Mouse (Mus musculus): Measurements from ENCODE around the gene Olfr520. TPM values are rescaled to one million over a fixed set of nuclear protein-coding genes. Genes with fewer than 3 reads are reported as not detected.

Olfr520 gene
- polyA plus RNA-seq, 1 experiment from 2014 or later = not detected

DNA sequence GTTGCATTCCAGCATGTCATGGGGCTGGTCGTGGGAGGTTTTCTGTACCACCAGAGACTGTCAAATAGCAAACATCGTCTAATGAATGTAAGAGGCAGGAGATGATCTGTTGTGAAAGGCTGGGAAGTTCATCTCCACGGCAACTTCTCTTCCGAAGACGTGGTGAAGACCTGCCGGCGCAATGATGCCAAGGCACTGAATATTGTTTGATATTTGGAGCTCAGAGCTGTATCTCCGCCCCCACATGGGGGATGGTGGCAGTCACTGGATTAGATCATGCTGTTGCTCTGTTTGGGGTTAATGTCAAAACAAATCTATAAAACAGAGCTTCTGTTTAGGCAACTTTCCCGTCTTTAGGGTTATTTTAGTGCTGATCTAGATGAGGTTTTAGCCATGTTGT is 9.2 kb downstream of the Olfr520 start:
- Histone ChIP-seq H3K36me3 (no peaks in the 10 kb centered on the region), H3K9me3 (replicated peaks) (no peaks in the 10 kb centered on the region), H3K27ac (no peak overlapping the region), H3K27me3 (ENCODE audit: low read depth, poor library complexity, severe bottlenecking) (no peaks in the 10 kb centered on the region), H3K4me1 (peaks cover 5% of the 10 kb centered on the region; the same call in 1 of the 2 replicates), H3K4me3 (no peak overlapping the region)
- 84% methylated on average over 9 of the region's 9 CpGs for WGBS
- no peak for DNase-seq (ENCODE audit: low spot score)

DNA sequence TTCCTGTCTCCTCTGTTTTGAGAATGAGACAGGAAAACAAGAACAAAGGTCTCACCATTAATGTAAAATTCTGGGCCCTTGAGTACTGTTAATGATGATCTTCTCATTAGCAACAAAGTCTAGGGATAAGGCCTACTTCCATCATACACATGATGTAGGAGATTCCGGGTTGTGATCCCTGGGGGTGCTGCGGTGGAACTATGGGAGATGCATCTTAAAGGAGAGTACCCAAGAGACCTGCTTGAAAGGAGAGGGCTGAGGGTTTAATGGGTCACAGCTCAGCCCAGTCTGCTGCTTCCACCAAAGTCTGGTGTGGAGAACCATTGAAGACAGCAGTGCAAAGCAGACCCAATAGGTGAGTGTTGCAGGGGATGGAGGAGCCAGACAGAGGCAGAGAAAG is 33.1 kb downstream of the Olfr520 start, which contains the start of gene Olfr521:
Gene Olfr521, plus strand, starts transcription at position 301 of the 400 bp plus-strand sequence.
- WGBS = 84% methylated on average over 2 of the region's 2 CpGs
- no peak for DNase-seq (ENCODE audit: low spot score)
- no peak within 1 kb of the TSS for H3K27ac ChIP-seq
- no peaks in the 10 kb centered on the region for H3K4me1 ChIP-seq
- H3K9me3 ChIP-seq (replicated peaks) = peaks cover 13% of the 10 kb centered on the region
- no peaks in the 10 kb centered on the region for H3K36me3 ChIP-seq
- H3K27me3 ChIP-seq (ENCODE audit: low read depth, poor library complexity, severe bottlenecking) = no peaks in the 10 kb centered on the region
- no peak within 1 kb of the TSS for H3K4me3 ChIP-seq

DNA sequence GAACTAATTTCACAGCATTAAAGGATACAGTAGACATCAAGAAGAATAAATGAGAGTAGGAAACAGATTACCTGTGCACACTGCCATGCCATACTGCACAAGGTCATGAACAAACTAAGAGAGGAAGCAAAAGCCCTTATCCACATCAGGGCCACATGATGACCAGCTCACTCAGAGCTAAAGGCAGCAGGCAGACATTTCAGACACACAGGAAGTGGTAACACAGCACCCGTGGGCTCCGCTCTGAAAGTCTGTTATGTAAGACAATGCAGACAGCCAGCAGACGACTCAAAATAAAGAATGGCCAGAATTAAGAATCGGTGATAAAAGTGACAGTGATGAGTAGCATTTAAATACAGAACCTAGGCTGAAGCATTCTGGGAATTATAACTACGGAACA is 51.3 kb downstream of the Olfr520 start:
- H3K9me3 ChIP-seq (replicated peaks) = no peaks in the 10 kb centered on the region
- no peaks in the 10 kb centered on the region for H3K36me3 ChIP-seq
- no peak overlapping the region for H3K27ac ChIP-seq
- peaks cover 4% of the 10 kb centered on the region; the same call in 1 of the 2 replicates for H3K4me1 ChIP-seq
- no peaks in the 10 kb centered on the region for H3K27me3 ChIP-seq (ENCODE audit: low read depth, poor library complexity, severe bottlenecking)
- DNase-seq (ENCODE audit: low spot score) = no peak
- 87% methylated on average over 5 of the region's 5 CpGs for WGBS
- no peak overlapping the region for H3K4me3 ChIP-seq

DNA sequence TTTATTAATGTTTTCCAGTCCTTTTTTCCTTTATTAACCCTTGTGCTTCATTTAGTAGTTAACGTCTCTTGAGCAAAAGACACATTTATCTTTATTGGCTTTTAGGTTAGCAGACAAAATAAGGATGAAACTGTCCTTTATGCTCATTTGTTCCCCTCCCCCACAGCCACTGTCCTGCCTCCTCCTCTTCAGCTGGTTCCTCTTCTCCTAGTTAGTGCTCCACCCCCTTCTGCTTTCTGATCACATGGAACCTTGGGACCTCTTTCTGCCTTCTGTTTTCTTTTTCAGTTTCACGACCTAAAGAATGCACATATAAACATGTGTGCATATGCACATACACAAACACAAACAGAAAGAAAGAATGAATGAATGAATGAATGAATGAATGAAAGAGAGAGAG is 51.8 kb downstream of the Olfr520 start:
- H3K27ac ChIP-seq = no peak overlapping the region
- 74% methylated on average over 2 of the region's 2 CpGs for WGBS
- no peak for DNase-seq (ENCODE audit: low spot score)
- no peaks in the 10 kb centered on the region for H3K4me1 ChIP-seq
- H3K4me3 ChIP-seq = no peak overlapping the region
- no peaks in the 10 kb centered on the region for H3K36me3 ChIP-seq
- no peaks in the 10 kb centered on the region for H3K27me3 ChIP-seq (ENCODE audit: low read depth, poor library complexity, severe bottlenecking)
- no peaks in the 10 kb centered on the region for H3K9me3 ChIP-seq (replicated peaks)

DNA sequence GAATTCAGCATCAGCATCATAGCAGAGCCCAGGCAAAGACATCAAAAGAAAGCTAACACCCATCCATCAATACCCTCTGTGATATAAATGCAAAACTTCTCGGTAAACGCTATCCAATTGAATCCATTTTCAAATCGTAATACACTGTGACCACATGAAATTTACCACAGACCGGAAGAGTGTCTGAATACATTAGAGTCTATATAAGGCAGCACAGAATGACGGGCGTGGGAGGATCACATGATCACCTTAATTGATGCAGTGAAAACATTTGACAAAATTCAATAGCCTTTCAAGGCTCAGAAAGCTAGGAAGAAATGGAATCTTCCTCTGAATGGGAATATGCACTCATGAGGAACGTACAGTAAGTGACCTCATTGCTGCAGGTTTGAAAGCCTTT is 53.3 kb downstream of the Olfr520 start:
- H3K27me3 ChIP-seq (ENCODE audit: low read depth, poor library complexity, severe bottlenecking) = no peaks in the 10 kb centered on the region
- no peaks in the 10 kb centered on the region for H3K9me3 ChIP-seq (replicated peaks)
- H3K36me3 ChIP-seq = no peaks in the 10 kb centered on the region
- WGBS = 93% methylated on average over 7 of the region's 7 CpGs
- H3K4me3 ChIP-seq = no peak overlapping the region
- no peak for DNase-seq (ENCODE audit: low spot score)
- peaks cover 9% of the 10 kb centered on the region for H3K4me1 ChIP-seq
- H3K27ac ChIP-seq = no peak overlapping the region

DNA sequence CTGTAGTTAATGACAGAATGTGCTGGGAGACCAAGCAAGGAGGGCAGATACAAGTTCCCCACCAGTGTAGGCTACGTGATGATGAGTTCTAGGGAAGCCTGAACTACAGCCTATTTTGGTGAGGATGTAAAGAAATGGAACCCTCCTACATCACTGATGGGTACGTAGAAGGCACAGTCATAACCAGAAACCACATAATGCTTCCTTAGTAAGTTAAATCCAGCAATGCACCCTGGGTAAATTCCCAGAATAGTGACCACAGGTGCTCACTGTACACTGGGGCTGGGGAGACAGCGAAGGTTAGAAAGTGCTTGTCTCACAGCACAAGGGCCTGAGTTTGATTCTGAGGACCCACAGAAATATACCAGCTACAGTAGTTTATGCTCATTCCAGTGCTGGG is 55.5 kb downstream of the Olfr520 start:
- no peak overlapping the region for H3K4me3 ChIP-seq
- 84% methylated on average over 3 of the region's 3 CpGs for WGBS
- no peaks in the 10 kb centered on the region for H3K27me3 ChIP-seq (ENCODE audit: low read depth, poor library complexity, severe bottlenecking)
- no peak for DNase-seq (ENCODE audit: low spot score)
- H3K27ac ChIP-seq = no peak overlapping the region
- no peaks in the 10 kb centered on the region for H3K9me3 ChIP-seq (replicated peaks)
- H3K4me1 ChIP-seq = peaks cover 13% of the 10 kb centered on the region
- no peaks in the 10 kb centered on the region for H3K36me3 ChIP-seq

Other genes with a start within 250 kb of the Olfr520 start
- 745 and 824 TPM in 2 replicates for gene Rps3, start 246.5 kb upstream of the Olfr520 start, polyA plus RNA-seq (2016; fragmentation: Nextera tagmentation; extraction: Ambion mirVana)
- gene Arrb1, start 194.8 kb upstream of the Olfr520 start, polyA plus RNA-seq (2016; fragmentation: Nextera tagmentation; extraction: Ambion mirVana) = 8.8 and 10.0 TPM in 2 replicates
- gene Tpbgl, start 103.2 kb upstream of the Olfr520 start, polyA plus RNA-seq (2016; fragmentation: Nextera tagmentation; extraction: Ambion mirVana) = 0.05 TPM in 1 of 2 replicates, not detected in the other
- gene Slco2b1, start 18.9 kb upstream of the Olfr520 start, polyA plus RNA-seq (2016; fragmentation: Nextera tagmentation; extraction: Ambion mirVana) = 0.92 and 1.6 TPM in 2 replicates
- not detected in 2 replicates for gene Olfr521, start 33.2 kb downstream of the Olfr520 start, polyA plus RNA-seq (2016; fragmentation: Nextera tagmentation; extraction: Ambion mirVana)
- gene Neu3, start 98.1 kb downstream of the Olfr520 start, polyA plus RNA-seq (2016; fragmentation: Nextera tagmentation; extraction: Ambion mirVana) = 1.1 and 2.2 TPM in 2 replicates
- 0.31 and 0.35 TPM in 2 replicates for gene Xrra1, start 128.8 kb downstream of the Olfr520 start, polyA plus RNA-seq (2016; fragmentation: Nextera tagmentation; extraction: Ambion mirVana)
- 348 and 375 TPM in 2 replicates for gene Spcs2, start 133.2 kb downstream of the Olfr520 start, polyA plus RNA-seq (2016; fragmentation: Nextera tagmentation; extraction: Ambion mirVana)

Measured in limb, embryonic 10.5 days (tissue).